Mouse (Mus musculus): ENCODE results near the gene B3gntl1.

- TF ChIP-seq CTCF (IDR thresholded peaks at IDR 0.05; ENCODE audit: low read depth, low read length), result no peak
- no peak for TF ChIP-seq POLR2A (IDR thresholded peaks at IDR 0.05; ENCODE audit: extremely low read depth, insufficient read depth, low read length)
These were observed 30.1 kb upstream of the B3gntl1 start for GRCm38 (mm10) chr11:121702895-121703618.
